Mouse (Mus musculus) CH12.LX (cell line): ENCODE results near the gene Napa. TPM values are rescaled to one million over a fixed set of nuclear protein-coding genes. Genes with fewer than 3 reads are reported as not detected.

Experiments used
- DNase-seq: peaks from one replicate; pipeline ENCODE4 v3.0.0-alpha.2; 2013; ENCODE audit errors: extremely low read depth
- H3K27ac ChIP-seq: 2 replicates; pipeline ENCODE4 v1.5.1; 2012; ENCODE audit warnings: low read depth, mild to moderate bottlenecking, control low read depth, moderate library complexity; ENCODE audit not compliant: insufficient read depth
- H3K27me3 ChIP-seq: replicated peaks from 2 replicates; pipeline ENCODE3; 2012; ENCODE audit warnings: inconsistent platforms
- H3K36me3 ChIP-seq, 2 experiments: replicated peaks in 1 of 2; 2 replicates each; pipeline versions ENCODE3 to v1.6.1; 2012; ENCODE audit warnings: inconsistent platforms in 1 of 2, low read length in 1 of 2, mild to moderate bottlenecking in 1 of 2, mixed read lengths in 1 of 2, moderate library complexity in 1 of 2; ENCODE audit not compliant: control insufficient read depth in 1 of 2, insufficient read depth in 1 of 2
- H3K4me1 ChIP-seq, 2 experiments: 2 replicates each; pipeline ENCODE4 v1.6.1; 2012; ENCODE audit warnings: inconsistent platforms in 1 of 2, moderate library complexity in 1 of 2; ENCODE audit not compliant: insufficient read depth in 2 of 2, control insufficient read depth in 1 of 2
- H3K4me2 ChIP-seq: 2 replicates; pipeline ENCODE4 v1.6.1; 2012; ENCODE audit warnings: low read depth, mild to moderate bottlenecking, control low read depth; ENCODE audit not compliant: poor library complexity, insufficient read depth, severe bottlenecking
- H3K4me3 ChIP-seq, 3 experiments: fragments of 150-350 bp in 1 of 3; sonication (generic) in 1 of 3; replicated peaks in 1 of 3; 2 replicates each; pipeline versions ENCODE3 to v1.5.1; 2011 to 2012; ENCODE audit warnings: low read depth in 2 of 3, low read length in 2 of 3, mild to moderate bottlenecking in 2 of 3, moderate library complexity in 2 of 3, control low read depth in 1 of 3, improper control_type of control experiment in 1 of 3, inconsistent platforms in 1 of 3, mixed read lengths in 1 of 3; ENCODE audit not compliant: poor library complexity in 1 of 3
- H3K79me2 ChIP-seq: replicated peaks from 2 replicates; pipeline ENCODE4 v1.6.1; 2012; ENCODE audit warnings: mild to moderate bottlenecking, moderate library complexity; ENCODE audit not compliant: control insufficient read depth, poor library complexity, insufficient read depth, severe bottlenecking; ENCODE audit errors: extremely low read depth
- H3K9ac ChIP-seq: 2 replicates; pipeline ENCODE4 v1.6.1; 2012; ENCODE audit warnings: low read depth, mild to moderate bottlenecking, control low read depth, moderate library complexity; ENCODE audit not compliant: insufficient read depth
- H3K9me3 ChIP-seq: replicated peaks from 2 replicates; pipeline ENCODE3; 2012; ENCODE audit warnings: low read length, inconsistent platforms, mixed read lengths
- CHD1 ChIP-seq: IDR thresholded peaks from 2 replicates; pipeline ENCODE4 v1.6.1; 2012; ENCODE audit warnings: low read depth, low read length, improper control_type of control experiment, inconsistent platforms
- CHD2 ChIP-seq: IDR thresholded peaks from 2 replicates; pipeline ENCODE4 v1.6.1; 2011; ENCODE audit warnings: low read length, improper control_type of control experiment
- CTCF ChIP-seq, 2 experiments: IDR thresholded peaks in 1 of 2; conservative IDR thresholded peaks in 1 of 2; 2 replicates each; pipeline ENCODE4 v1.5.1; 2011 to 2012; ENCODE audit warnings: low read depth in 2 of 2, low read length in 2 of 2, improper control_type of control experiment in 1 of 2, inconsistent platforms in 1 of 2, mild to moderate bottlenecking in 1 of 2, moderate library complexity in 1 of 2
- ELF1 ChIP-seq: IDR thresholded peaks from 2 replicates; pipeline ENCODE4 v1.6.1; 2014; ENCODE audit warnings: low read depth, mild to moderate bottlenecking, inconsistent platforms, low read length, improper control_type of control experiment
- EP300 ChIP-seq: IDR thresholded peaks from 2 replicates; pipeline ENCODE4 v1.6.1; 2011; ENCODE audit warnings: low read length, improper control_type of control experiment
- IRF4 ChIP-seq: IDR thresholded peaks from 2 replicates; pipeline ENCODE4 v1.6.1; 2014; ENCODE audit warnings: low read depth, mild to moderate bottlenecking, inconsistent platforms, low read length, improper control_type of control experiment
- JUN ChIP-seq: IDR thresholded peaks from 2 replicates; pipeline ENCODE4 v1.6.1; 2011; ENCODE audit warnings: low read depth, mild to moderate bottlenecking, low read length, improper control_type of control experiment, moderate library complexity; ENCODE audit not compliant: insufficient read depth
- MAFK ChIP-seq: IDR thresholded peaks from 2 replicates; pipeline ENCODE4 v1.6.1; 2011; ENCODE audit warnings: low read length, improper control_type of control experiment; ENCODE audit not compliant: insufficient replicate concordance
- MEF2A ChIP-seq: IDR thresholded peaks from 2 replicates; pipeline ENCODE4 v1.6.1; 2014; ENCODE audit warnings: low read depth, mild to moderate bottlenecking, inconsistent platforms, low read length, improper control_type of control experiment, borderline replicate concordance
- MXI1 ChIP-seq: IDR thresholded peaks from 2 replicates; pipeline ENCODE4 v1.6.1; 2011; ENCODE audit warnings: mild to moderate bottlenecking, low read depth, low read length, improper control_type of control experiment
- NELFE ChIP-seq: IDR thresholded peaks from 2 replicates; pipeline ENCODE4 v1.6.1; 2011; ENCODE audit warnings: low read depth, low read length, improper control_type of control experiment
- PAX5 ChIP-seq: IDR thresholded peaks from 2 replicates; pipeline ENCODE4 v1.6.1; 2012; ENCODE audit warnings: low read length, inconsistent platforms, mixed read lengths
- POLR2A ChIP-seq: IDR thresholded peaks from 2 replicates; pipeline ENCODE4 v1.6.1; 2011; ENCODE audit warnings: low read depth, mild to moderate bottlenecking, improper control_type of control experiment, low read length
- RAD21 ChIP-seq: IDR thresholded peaks from 2 replicates; pipeline ENCODE4 v1.6.1; 2011; ENCODE audit warnings: low read depth, mild to moderate bottlenecking, low read length, improper control_type of control experiment, moderate library complexity
- RCOR1 ChIP-seq: conservative IDR thresholded peaks from 2 replicates; pipeline ENCODE4 v1.6.1; 2012; ENCODE audit warnings: low read depth, mild to moderate bottlenecking, inconsistent platforms, low read length, improper control_type of control experiment
- UBTF ChIP-seq: IDR thresholded peaks from 2 replicates; pipeline ENCODE4 v1.6.1; 2012; ENCODE audit warnings: low read depth, mild to moderate bottlenecking, inconsistent platforms, low read length, improper control_type of control experiment, moderate library complexity
- ZC3H11A ChIP-seq: IDR thresholded peaks from 2 replicates; pipeline ENCODE4 v1.6.1; 2012; ENCODE audit warnings: low read depth, mild to moderate bottlenecking, inconsistent platforms, low read length, improper control_type of control experiment
- dilution Hi-C: fragments of 300-500 bp; cut with MboI; formaldehyde crosslinking; loops from 2 replicates; pipeline ENCODE4 v1.14.3; 2020; ENCODE audit warnings: low sequenced_read_pairs; ENCODE audit not compliant: extremely low pct_unique_long_range_greater_than_20kb, extremely low pct_ligation_motif_present
- in situ Hi-C: fragments of 300-500 bp; cut with MboI; formaldehyde crosslinking; loops from 3 replicates; pipeline ENCODE4 v1.14.3; 2019; ENCODE audit warnings: low sequenced_read_pairs, low pct_ligation_motif_present, low pct_unique_long_range_greater_than_20kb, mixed read lengths
- polyA plus RNA-seq: library from polyadenylated mRNA; unstranded; fragments of >175 nt; gene quantifications from 2 replicates; pipeline ENCODE4 v1.2.1, GENCODE M21; 2012; ENCODE audit warnings: low read depth; ENCODE audit not compliant: insufficient read length
- total RNA-seq, 2 experiments: library from RNA; depleted of rRNA; stranded (reverse); fragments of 300-350 nt in 1 of 2; fragments of >200 nt in 1 of 2; gene quantifications; 2 replicates each; pipeline ENCODE4 v1.2.3; 2012 to 2014

The Napa gene
- total and polyA plus RNA-seq, 3 experiments, result 84.8 to 112 (median 106) TPM

DNA sequence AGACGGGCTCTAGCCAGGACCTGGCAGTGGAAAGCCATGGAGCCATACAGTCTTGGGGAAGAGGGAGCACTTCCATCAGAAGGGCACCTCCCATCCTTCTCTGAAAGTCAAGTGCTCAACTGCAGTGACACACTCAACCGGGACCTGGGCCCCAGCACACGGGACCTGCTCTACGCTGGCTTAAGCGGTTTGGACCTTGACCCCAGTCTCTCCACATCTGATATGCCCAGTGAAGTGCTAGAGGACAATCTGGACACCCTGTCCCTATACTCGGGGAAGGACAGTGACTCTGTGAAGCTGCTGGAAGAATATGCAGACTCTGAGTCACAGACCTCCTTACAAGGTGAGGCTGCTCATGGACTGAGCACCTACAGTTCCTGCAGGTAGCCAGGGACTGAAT is 26.4 kb upstream of the Napa start:
- TF ChIP-seq PAX5 (no peak), ZC3H11A (no peak), EP300 (no peak), UBTF (no peak), MEF2A (no peak), MXI1 (no peak), ELF1 (no peak)
- H3K4me3 ChIP-seq, result no peak overlapping the region
- dilution Hi-C loops, result no loop called here
- no peaks in the 10 kb centered on the region for H3K36me3 ChIP-seq
- no peaks in the 10 kb centered on the region for H3K27me3 ChIP-seq
- no peak overlapping the region for H3K9ac ChIP-seq
- H3K79me2 ChIP-seq, result no peaks in the 10 kb centered on the region
- no peak for DNase-seq
- H3K9me3 ChIP-seq, result no peaks in the 10 kb centered on the region
- no peak overlapping the region for H3K27ac ChIP-seq
- H3K4me2 ChIP-seq, result no peak overlapping the region
- in situ Hi-C loops, result loop anchor here (25.0 kb wide), 1 partner anchor 190 kb away; the partner anchor contains the start of genes C5ar1 and Inafm1
- H3K4me1 ChIP-seq, result peaks cover 0 to 9% of the 10 kb centered on the region in 2 experiments; a peak in 2 of 4 replicates

DNA sequence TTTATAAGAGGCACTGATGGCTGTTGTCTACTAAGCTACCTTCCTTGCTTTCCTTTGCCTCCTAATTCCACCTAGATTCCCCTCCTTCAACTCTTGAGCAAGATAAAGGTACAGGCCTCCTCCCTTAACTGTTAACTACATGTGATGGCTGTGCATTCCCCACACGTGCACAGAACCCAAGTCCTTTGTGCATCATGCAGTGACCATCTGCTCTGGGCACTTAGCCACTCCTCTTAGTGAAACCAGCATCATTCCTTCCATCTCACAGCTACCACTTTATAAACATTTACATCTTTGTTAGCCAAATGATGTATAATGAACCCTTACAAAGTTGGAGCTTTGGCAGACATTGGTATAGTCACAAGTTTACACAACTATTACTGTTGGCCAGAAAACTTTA is 18.3 kb upstream of the Napa start:
- no peaks in the 10 kb centered on the region for H3K9me3 ChIP-seq
- in situ Hi-C loops, result no loop called here
- no peaks in the 10 kb centered on the region for H3K79me2 ChIP-seq
- H3K4me2 ChIP-seq, result no peak overlapping the region
- no peak for DNase-seq
- no peak overlapping the region for H3K4me3 ChIP-seq
- peaks cover 3% of the 10 kb centered on the region for H3K27me3 ChIP-seq
- H3K9ac ChIP-seq, result no peak overlapping the region
- TF ChIP-seq ZC3H11A (no peak), EP300 (no peak), MAFK (no peak), POLR2A (no peak), CHD2 (no peak), JUN (no peak), IRF4 (no peak), RAD21 (no peak), NELFE (no peak), CHD1 (no peak), MXI1 (no peak)
- TF ChIP-seq, all 38 proteins: peak for 0
- dilution Hi-C loops, result no loop called here
- Histone ChIP-seq H3K27ac (no peak overlapping the region), H3K4me1 (peaks cover 5 to 23% of the 10 kb centered on the region in 2 experiments; a peak in 2 of 4 replicates), H3K36me3 (no peaks in the 10 kb centered on the region)

- no peak for DNase-seq
- Histone ChIP-seq H3K27me3 (peaks cover 3% of the 10 kb centered on the region), H3K27ac (no peak overlapping the region), H3K36me3 (no peaks in the 10 kb centered on the region), H3K9ac (no peak overlapping the region), H3K4me3 (no peak overlapping the region), H3K79me2 (no peaks in the 10 kb centered on the region), H3K4me1 (peaks cover 5 to 23% of the 10 kb centered on the region in 2 experiments; a peak in 2 of 4 replicates), H3K4me2 (no peak overlapping the region), H3K9me3 (no peaks in the 10 kb centered on the region)
- in situ Hi-C loops (no loop called here), dilution Hi-C loops (no loop called here)
- TF ChIP-seq CTCF (conservative IDR thresholded peaks at IDR 0.05 in 1 of 2, IDR thresholded peaks at IDR 0.05 in 1 of 2; ENCODE audit: low read depth in 2 of 2, low read length in 2 of 2) (no peak), RCOR1 (no peak)
Observed at GRCm38 (mm10) chr7:16080581-16080980, 17.7 kb upstream of the Napa start.
